Mouse (Mus musculus) erythroblast, embryonic 14.5 days (primary cell): ENCODE measurements around the gene Atf7ip.

Source experiments
- GATA1 ChIP-seq: IDR thresholded peaks from 2 replicates; pipeline ENCODE4 v1.6.1; 2012; ENCODE audit warnings: low read length, inconsistent platforms, mixed read lengths
- TAL1 ChIP-seq: IDR thresholded peaks from 3 replicates; pipeline ENCODE4 v1.6.1; 2012; ENCODE audit warnings: low read length, inconsistent platforms, mixed read lengths

DNA sequence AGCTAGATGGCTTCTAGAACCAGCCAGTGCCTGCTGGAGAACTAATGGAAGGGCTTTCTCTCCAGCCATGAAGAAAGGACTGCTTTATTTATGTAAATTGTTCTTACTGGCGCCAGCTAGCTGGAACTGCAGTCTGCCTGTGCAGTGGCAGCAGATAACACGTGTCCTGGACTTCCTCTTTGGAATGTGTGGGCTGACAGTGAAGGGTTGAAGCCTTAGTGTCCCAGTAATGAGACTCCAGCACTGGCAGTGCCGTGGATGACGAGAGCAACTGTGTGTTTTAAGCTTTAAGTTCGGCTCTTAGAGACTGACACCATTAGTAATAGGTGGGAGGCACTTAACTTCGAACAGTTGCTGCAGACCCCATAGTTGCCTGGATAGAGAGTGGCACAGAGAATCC lies 37.2 kb downstream of the Atf7ip start:
- TF ChIP-seq GATA1 (no peak), TAL1 (no peak)
